Mouse (Mus musculus) frontal cortex, adult 2 months (tissue): ENCODE measurements at regions not wholly inside any gene's neighbourhood (a gene's known extent, or its start where the extent isn't known, plus 50 kb on each side); places are given as distances from the start of the nearest gene placed in this dataset.

Source experiments
- DNase-seq, 2 experiments: peaks; one replicate each; pipeline ENCODE4 v3.0.0; 2022; ENCODE audit warnings: low spot score in 1 of 2; ENCODE audit errors: extremely low spot score in 1 of 2

- peak in 1 of 2 experiments; percentile 19 for DNase-seq
These were observed 168.3 kb upstream of the Creb1 start for GRCm38 (mm10) chr1:64364095-64364494.

DNA sequence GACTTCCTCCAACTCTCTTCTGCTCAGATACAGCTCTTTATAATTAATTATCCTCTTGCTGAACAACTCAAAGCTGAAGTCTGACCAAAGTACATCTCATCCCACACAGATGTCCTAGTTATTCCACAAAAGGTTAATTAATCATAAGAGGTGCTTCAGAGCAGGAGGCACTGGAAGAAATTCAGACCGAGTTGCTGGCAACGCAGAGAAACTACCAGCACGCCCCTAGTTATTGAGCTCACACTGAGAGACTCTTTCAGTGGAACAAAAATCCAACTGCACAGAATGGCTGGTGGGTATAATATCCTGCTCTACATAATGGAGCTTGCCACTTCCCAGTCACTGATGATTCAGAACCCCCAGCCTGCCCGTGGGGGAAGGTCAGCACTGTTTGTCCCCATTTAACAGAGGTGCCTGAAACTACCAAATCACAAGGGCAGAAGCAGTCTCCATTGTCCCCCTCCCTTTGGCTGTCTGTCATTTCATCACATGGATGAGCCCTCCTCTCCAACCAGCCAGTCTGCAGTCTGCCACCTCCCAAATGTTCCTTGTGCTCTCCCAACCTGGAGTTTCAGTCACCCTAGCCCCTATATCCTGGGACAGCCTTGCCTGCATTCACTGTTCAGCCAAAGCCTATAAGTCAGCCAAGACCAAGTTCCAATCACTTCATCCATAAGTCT, 170.3 kb upstream of the Creb1 start:
- no peak for DNase-seq

- DNase-seq: no peak
These were observed 189.2 kb upstream of the Creb1 start for GRCm38 (mm10) chr1:64343268-64343667.

DNA sequence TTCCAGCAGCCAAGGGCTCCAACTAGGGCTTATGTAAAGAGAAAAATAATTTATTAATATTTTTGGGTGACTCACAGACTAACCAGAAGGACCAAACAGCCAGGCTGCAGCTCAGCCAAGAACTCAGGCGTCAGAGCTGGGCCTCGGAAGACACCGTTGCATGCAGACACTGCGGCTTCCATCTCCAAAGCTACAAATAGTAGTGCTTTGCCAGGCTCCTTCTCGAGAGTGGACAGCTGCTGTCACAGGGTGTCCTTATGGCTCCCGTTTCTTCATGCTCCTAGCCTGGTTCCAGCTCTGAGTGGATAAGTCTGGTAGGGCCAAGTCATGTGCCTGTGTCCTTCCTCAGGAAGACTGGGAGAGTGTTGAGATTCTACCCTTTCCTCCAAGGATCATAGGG, 190.8 kb upstream of the Creb1 start:
- no peak for DNase-seq

GRCm38 (mm10) chr1:64338575-64338961, 193.9 kb upstream of the Creb1 start:
- DNase-seq: no peak

GRCm38 (mm10) chr1:64337619-64338574, 194.5 kb upstream of the Creb1 start:
- no peak for DNase-seq

- no peak for DNase-seq
These were observed 200.9 kb upstream of the Creb1 start for GRCm38 (mm10) chr1:64331566-64331965.

DNA sequence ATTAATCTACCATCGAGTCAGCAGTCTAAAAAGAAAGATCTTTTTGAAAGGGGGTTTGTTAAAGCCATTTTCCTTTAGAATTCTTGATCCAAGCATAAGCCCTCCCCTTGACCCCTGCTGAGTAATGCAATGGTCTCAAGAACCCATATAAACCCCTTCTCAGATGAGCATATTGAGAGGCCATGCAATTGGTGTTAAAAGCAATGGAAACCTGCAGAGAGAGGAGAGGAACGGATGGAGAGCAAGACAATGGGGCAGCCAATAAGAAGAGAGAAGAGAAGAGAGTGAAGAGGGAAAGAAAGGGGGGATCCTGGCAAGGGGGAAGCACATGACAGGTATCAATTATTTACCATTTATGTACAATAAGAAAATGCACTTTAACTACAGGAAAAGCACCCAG, 201.7 kb upstream of the Creb1 start:
- DNase-seq: no peak

DNA sequence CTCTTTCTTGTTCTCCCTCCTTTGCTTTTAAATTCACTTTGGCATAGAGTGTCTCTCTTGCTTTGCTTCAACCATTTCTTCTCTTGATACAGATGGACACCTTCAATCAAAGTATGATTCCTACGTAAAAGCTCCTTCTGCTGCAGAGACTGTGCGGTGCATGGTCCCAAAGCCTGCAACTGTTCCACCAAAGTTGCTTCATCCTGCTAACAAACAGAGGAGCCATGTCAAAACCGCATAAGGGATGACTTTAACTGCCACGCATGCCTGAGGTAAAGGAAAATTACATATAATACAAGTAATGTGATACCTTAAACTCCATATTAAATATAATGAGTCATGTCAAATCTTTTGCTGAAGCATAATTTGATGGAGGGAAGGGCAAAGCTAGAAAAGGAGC, 200.1 kb upstream of the Klf7 start:
- DNase-seq: no peak

GRCm38 (mm10) chr1:64319155-64319582, 197.1 kb upstream of the Klf7 start:
- DNase-seq: no peak

GRCm38 (mm10) chr1:64318440-64319154, 196.5 kb upstream of the Klf7 start:
- DNase-seq: no peak

- no peak for DNase-seq
These were observed 195.1 kb upstream of the Klf7 start for GRCm38 (mm10) chr1:64317032-64317636.

DNA sequence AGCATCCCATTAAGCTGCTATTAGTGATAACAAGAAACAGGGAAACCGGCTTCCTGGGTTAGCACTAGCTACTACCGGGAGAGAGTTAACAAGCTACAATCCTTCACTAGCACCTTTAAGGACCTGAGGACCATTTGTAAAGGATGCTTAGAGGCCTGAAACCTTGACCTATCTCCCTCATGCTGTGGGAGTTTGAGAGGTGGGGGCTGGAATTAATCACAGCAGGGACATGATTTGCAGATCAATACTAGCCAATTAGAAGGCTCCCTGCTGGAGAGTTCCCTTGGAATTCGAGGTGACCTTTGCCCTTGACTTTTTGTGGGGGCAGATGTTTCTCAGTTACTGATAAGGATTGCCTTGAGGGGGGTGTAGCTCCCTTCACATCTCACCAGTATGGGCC, 189.3 kb upstream of the Klf7 start:
- DNase-seq: no peak

DNA sequence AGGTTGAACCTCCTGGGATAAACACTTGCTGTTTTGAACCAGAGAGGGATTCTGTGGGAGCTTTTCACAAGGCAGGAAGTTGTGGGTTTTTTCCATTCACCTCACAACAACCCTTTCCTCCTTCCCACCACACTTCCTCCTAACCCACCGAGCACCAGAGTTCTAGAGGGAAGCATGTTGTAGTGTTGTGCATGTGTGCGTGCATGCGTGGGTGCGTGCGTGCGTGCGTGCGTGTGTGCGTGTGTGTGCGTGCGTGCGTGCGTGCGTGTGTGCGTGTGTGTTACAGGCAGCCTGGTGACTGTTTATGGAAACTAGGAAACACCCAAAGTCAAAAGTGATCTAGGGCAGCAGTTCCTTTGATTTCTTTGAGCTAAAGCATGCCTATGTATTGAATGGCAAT, 186.5 kb upstream of the Klf7 start:
- no peak for DNase-seq

DNA sequence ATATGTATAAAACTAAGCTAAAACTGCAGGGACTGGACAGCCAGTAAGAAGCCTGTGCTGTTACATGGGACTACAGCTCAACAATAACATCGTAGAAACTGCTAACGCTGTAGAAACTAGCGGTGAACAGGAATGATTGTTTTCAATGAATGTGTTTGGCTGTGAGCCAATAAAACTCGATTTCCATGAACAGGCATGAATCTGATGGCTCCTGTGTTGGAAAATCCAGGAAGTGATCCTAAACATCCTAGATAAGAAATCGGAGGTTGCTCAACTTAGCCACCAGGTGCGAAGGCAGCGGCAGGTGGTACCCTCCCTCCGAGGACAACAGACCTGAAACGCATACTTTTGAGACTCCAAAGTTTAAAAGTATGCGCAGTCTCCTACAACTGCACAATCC, 186.0 kb upstream of the Klf7 start:
- DNase-seq: no peak

- peak; percentile 61 to 78 for DNase-seq
These were observed 183.5 kb upstream of the Klf7 start for GRCm38 (mm10) chr1:64305427-64306213.

DNA sequence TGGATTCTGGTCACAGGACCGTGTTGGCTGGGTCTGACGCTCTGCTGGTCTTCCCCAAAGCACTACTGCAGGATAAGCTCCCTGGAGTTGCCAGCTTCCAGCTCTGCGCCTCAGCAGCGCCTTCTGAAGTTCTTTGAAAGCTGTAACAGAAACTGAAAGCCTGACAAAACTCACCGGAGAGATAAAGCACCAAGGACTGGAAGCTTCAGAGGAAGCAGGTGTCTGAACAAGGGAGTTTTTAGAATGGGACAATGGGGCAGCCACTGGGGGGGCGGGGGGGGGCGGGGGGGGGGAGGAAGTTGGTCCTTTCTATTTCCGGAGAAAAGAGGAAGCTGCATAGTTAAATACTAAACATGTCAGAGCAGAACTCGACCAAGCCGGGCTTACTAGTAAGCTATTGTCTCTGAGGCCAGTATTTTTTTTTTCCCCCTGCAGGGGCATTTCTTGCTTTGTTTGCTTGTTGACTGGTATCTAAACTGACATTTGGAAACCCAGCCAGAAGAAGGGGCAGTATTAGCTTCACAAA, 180.8 kb upstream of the Klf7 start:
- DNase-seq: peak; percentile 44 to 73

DNA sequence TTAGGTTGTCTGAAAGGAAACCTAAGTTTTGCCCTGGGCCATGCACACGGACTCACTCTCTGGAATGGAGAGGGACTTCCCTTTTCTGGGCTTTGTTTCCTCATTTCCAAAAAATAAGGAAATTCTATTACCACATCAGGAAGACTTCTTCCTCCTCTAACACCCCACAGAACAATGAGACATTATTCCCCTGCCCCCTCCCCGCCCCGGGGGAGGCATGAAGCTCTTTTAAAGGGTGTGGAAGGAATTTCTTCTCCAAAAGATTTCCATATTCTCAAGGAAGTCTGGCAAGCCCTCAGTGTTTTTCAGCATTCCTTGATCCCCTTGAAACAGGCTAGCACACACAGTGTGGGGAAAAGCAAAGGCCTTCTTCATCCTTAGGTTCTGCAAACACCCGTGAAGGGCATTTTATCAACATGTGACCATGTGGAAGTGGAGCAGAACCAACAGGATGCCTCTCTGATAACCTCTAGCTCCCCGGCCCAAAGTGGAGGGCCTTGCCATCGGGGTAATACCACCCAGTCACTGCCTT, 179.5 kb upstream of the Klf7 start:
- no peak for DNase-seq

DNA sequence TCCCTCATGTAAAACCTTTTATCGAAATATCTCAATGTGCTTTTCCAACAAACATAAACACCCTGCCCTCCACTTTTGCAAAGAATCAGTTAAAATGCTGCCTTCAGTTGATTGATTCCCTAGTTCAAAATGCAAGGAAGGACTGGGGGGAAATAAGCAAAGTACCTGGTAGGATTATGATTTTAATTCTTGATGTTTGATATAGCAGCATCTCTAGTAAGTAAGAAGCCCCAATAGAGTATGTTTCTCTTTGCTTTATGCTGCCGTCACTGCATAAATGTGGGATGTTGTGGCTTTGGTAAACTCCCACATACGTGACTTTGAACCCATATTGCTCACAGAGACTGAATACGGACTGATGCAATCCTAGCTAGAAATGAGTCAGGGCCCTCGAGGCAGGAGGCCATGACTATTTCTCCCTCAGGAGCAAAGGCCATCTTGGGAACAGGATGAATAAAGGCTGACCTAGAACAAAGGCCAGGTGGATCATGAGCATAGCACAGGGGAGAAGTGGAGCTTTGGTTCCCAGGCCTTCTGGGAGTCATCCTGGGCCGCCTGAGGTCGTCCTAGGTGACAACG, 179.0 kb upstream of the Klf7 start:
- DNase-seq: no peak
